Mouse (Mus musculus) liver, adult 2 months (tissue): ENCODE results near the gene Kera.

Source experiments
- CTCF ChIP-seq: fragments of 200-500 bp; IDR thresholded peaks from 2 replicates; pipeline ENCODE4 v1.5.1; 2011; ENCODE audit warnings: low read depth, low read length, control low read depth
- POLR2A ChIP-seq: fragments of 200-500 bp; IDR thresholded peaks from 2 replicates; pipeline ENCODE4 v1.6.1; 2011; ENCODE audit warnings: low read length, control low read depth; ENCODE audit not compliant: insufficient read depth; ENCODE audit errors: extremely low read depth

- no peak for TF ChIP-seq CTCF
- TF ChIP-seq POLR2A = no peak
These were observed 52.8 kb downstream of the Kera start for GRCm38 (mm10) chr10:97659489-97659888.
